ENCODE assay signal across 12 mouse cellular contexts in genomic region chr9:75033141-75033540, GRCm38 (mm10). TPM values are rescaled to one million over a fixed set of nuclear protein-coding genes. Genes with fewer than 3 reads are reported as not detected.
A peak's percentile ranks its signal among the peaks of the same experiment; 100 is the strongest.
DNase-seq lines count a peak whose midpoint lies in the region; ATAC-seq and TF ChIP-seq lines count a peak whose summit lies in the region.
"Had no signal": no experiment of that assay in that cellular context is flagged by ENCODE, and none has a peak within 500 bp of the region (broad histone marks: within the 10 kb centered on the region; RNA-seq: fewer than 3 reads in every experiment).

No protein-coding gene starts in this region.

- TF ChIP-seq POLR2A in MEL (IDR thresholded peaks at IDR 0.05; ENCODE audit: control insufficient read depth in 1 of 2, insufficient read depth in 1 of 2, low read depth in 1 of 2, low read length in 2 of 2, poor library complexity in 1 of 2), result no peak

- no peaks in the 10 kb centered on the region for H3K4me1 ChIP-seq in MEL (ENCODE audit: control insufficient read depth in 1 of 2, insufficient read depth in 2 of 2, low read length in 2 of 2)
- no peaks in the 10 kb centered on the region; the same call in 1 of the 2 replicates for H3K4me1 ChIP-seq in liver, postnatal 0 days (ENCODE audit: insufficient read depth)
- H3K4me1 ChIP-seq: hindbrain, embryonic 15.5 days had no signal

- H3K27me3 ChIP-seq in MEL (ENCODE audit: control insufficient read depth in 1 of 2, insufficient read depth in 2 of 2, low read length in 2 of 2), result no peaks in the 10 kb centered on the region
- no peaks in the 10 kb centered on the region for H3K27me3 ChIP-seq in liver, postnatal 0 days (ENCODE audit: insufficient read depth, low read length)
- H3K27me3 ChIP-seq: hindbrain, embryonic 15.5 days had no signal

- WGBS in liver, postnatal 0 days (ENCODE audit: insufficient replicate concordance), result 42% methylated on average over 7 of the region's 7 CpGs

- H3K27ac ChIP-seq in layer of hippocampus, adult 2 months, result no peak overlapping the region
- no peak overlapping the region for H3K27ac ChIP-seq in MEL (ENCODE audit: control insufficient read depth, low read depth, low read length)
- no peak overlapping the region for H3K27ac ChIP-seq in liver, postnatal 0 days (ENCODE audit: low read depth)
- H3K27ac ChIP-seq: forebrain, embryonic 10.5 days; hindbrain, embryonic 15.5 days had no signal

- ATAC-seq in liver, postnatal 0 days, result no peak

- H3K9me3 ChIP-seq in MEL (replicated peaks; ENCODE audit: insufficient read depth, low read length), result no peaks in the 10 kb centered on the region
- no peaks in the 10 kb centered on the region for H3K9me3 ChIP-seq in liver, postnatal 0 days (ENCODE audit: low read length)
- H3K9me3 ChIP-seq: forebrain, embryonic 10.5 days; hindbrain, embryonic 15.5 days had no signal

- H3K4me2 ChIP-seq in liver, postnatal 0 days (ENCODE audit: low read depth, low read length), result no peak overlapping the region
- H3K4me2 ChIP-seq: hindbrain, embryonic 15.5 days had no signal

- no peak for TF ChIP-seq EP300 in MEL (IDR thresholded peaks at IDR 0.05; ENCODE audit: low read depth in 1 of 2, low read length in 2 of 2)
- TF ChIP-seq EP300 in liver, postnatal 0 days (IDR thresholded peaks at IDR 0.05; ENCODE audit: low read depth), result no peak

- peak; percentile 37 for DNase-seq in embryo, embryonic 10.5 days (ENCODE audit: low spot score)
- no peak for DNase-seq in embryo, embryonic 10 days (ENCODE audit: low spot score)
- no peak for DNase-seq in layer of hippocampus, adult 2 months (ENCODE audit: low spot score in 2 of 2)
- no peak for DNase-seq in layer of hippocampus, adult 11-12 months (ENCODE audit: low spot score)
- DNase-seq in MEL (ENCODE audit: low read depth, low spot score), result peak; percentile 67
- no peak for DNase-seq in liver, postnatal 0 days
- DNase-seq in gastrocnemius, adult 8-10 months (ENCODE audit: low spot score in 2 of 2), result no peak
- DNase-seq in heart, adult 18-20 months, result no peak
- DNase-seq: adrenal gland, adult 2 months; cerebellum, adult 9-10 months had no signal

- H3K79me2 ChIP-seq in MEL (ENCODE audit: control insufficient read depth, insufficient read depth, low read length, poor library complexity), result peaks cover 5% of the 10 kb centered on the region

- TF ChIP-seq CTCF in layer of hippocampus, adult 2 months (conservative IDR thresholded peaks at IDR 0.05), result peak; percentile 80
- peak in 2 of 3 experiments; percentile 38 to 67; a peak in 4 of 6 replicates for TF ChIP-seq CTCF in MEL (IDR thresholded peaks at IDR 0.05 in 2 of 3, conservative IDR thresholded peaks at IDR 0.05 in 1 of 3; ENCODE audit: control insufficient read depth in 1 of 3, insufficient read depth in 1 of 3, low read depth in 2 of 3, low read length in 3 of 3, poor library complexity in 1 of 3, severe bottlenecking in 1 of 3)
- peak; percentile 53 for TF ChIP-seq CTCF in liver, postnatal 0 days (IDR thresholded peaks at IDR 0.05; ENCODE audit: low read depth)

- peak; percentile 50 for TF ChIP-seq RAD21 in MEL (IDR thresholded peaks at IDR 0.05; ENCODE audit: low read depth, low read length)

- H3K9ac ChIP-seq in MEL (ENCODE audit: control insufficient read depth, low read depth, low read length, poor library complexity, severe bottlenecking), result no peak overlapping the region
- H3K9ac ChIP-seq in liver, postnatal 0 days (replicated peaks), result no peak overlapping the region
- H3K9ac ChIP-seq: hindbrain, embryonic 15.5 days had no signal

- no peaks in the 10 kb centered on the region for H3K36me3 ChIP-seq in MEL (ENCODE audit: control insufficient read depth in 1 of 2, insufficient read depth in 2 of 2, low read length in 2 of 2)
- H3K36me3 ChIP-seq in liver, postnatal 0 days (replicated peaks; ENCODE audit: insufficient read depth, low read length), result peaks cover 14% of the 10 kb centered on the region
- H3K36me3 ChIP-seq: forebrain, embryonic 10.5 days had no signal

- no peak overlapping the region for H3K4me3 ChIP-seq in layer of hippocampus, adult 2 months
- no peak overlapping the region for H3K4me3 ChIP-seq in MEL (ENCODE audit: control insufficient read depth in 1 of 2, insufficient read depth in 1 of 2, low read depth in 2 of 2, low read length in 2 of 2)
- no peak overlapping the region for H3K4me3 ChIP-seq in liver, postnatal 0 days (ENCODE audit: low read depth, low read length)
- H3K4me3 ChIP-seq: forebrain, embryonic 10.5 days; hindbrain, embryonic 15.5 days had no signal

TF ChIP-seq in MEL, 35 proteins besides CTCF, POLR2A, EP300 and RAD21:
- TF ChIP-seq SIN3A (IDR thresholded peaks at IDR 0.05; ENCODE audit: low read length), result 0 out of 2 replicates have a peak, but pooled peaks have one; percentile 31
- no peak for TF ChIP-seq UBTF (IDR thresholded peaks at IDR 0.05; ENCODE audit: borderline replicate concordance, insufficient read depth, low read depth, low read length)
- TF ChIP-seq JUND (IDR thresholded peaks at IDR 0.05; ENCODE audit: low read depth, low read length), result no peak
- TF ChIP-seq ZNF384 (IDR thresholded peaks at IDR 0.05; ENCODE audit: low read depth, low read length), result peak; percentile 67
- no peak for TF ChIP-seq NRF1 (IDR thresholded peaks at IDR 0.05; ENCODE audit: insufficient read depth, low read depth, low read length, poor library complexity, severe bottlenecking)
- no peak for TF ChIP-seq RCOR1 (IDR thresholded peaks at IDR 0.05; ENCODE audit: low read depth, low read length)
- TF ChIP-seq ZC3H11A (IDR thresholded peaks at IDR 0.05; ENCODE audit: low read depth, low read length), result peak; percentile 34
- peak; percentile 75 for TF ChIP-seq SMC3 (IDR thresholded peaks at IDR 0.05; ENCODE audit: low read depth, low read length)
- TF ChIP-seq TBP (IDR thresholded peaks at IDR 0.05; ENCODE audit: low read depth, low read length), result no peak
- no peak for TF ChIP-seq NELFE (IDR thresholded peaks at IDR 0.05; ENCODE audit: low read depth, low read length)
- TF ChIP-seq KAT2A (conservative IDR thresholded peaks at IDR 0.05; ENCODE audit: low read depth, low read length), result no peak
- no peak for TF ChIP-seq BHLHE40 (IDR thresholded peaks at IDR 0.05; ENCODE audit: borderline replicate concordance, low read depth, low read length)
TF ChIP-seq in MEL: peak in this region for 4.

RNA-seq across cellular contexts. Expression of gene Arpp19, which starts 4.3 kb away (rescaled TPM):
- total RNA-seq in layer of hippocampus, adult 2 months (2021), result 100 to 1,000 TPM; 163 to 170 TPM
- total RNA-seq in MEL (2012; rRNA removed), result 220 and 237 TPM in 2 replicates
- polyA plus RNA-seq in MEL (2012; ENCODE audit: insufficient read depth in 1 of 2, insufficient read length in 2 of 2, low read depth in 1 of 2, low replicate concordance in 2 of 2, missing spikeins in 1 of 2), result 100 to 1,000 TPM in 1 of 2 experiments, not detected in 1; 230 TPM
- polyA plus RNA-seq in liver, postnatal 0 days (2015; fragmentation: Nextera tagmentation; extraction: Ambion mirVana), result 187 and 189 TPM in 2 replicates
- 100 to 1,000 TPM; 114 to 163 (median 138) TPM for total RNA-seq in gastrocnemius, adult 8-10 months (2022)
- total RNA-seq in heart, adult 18-20 months (2021), result 100 to 1,000 TPM; 180 to 203 TPM

RNA-seq across cellular contexts. Expression of gene Myo5a, which starts 37.7 kb away (rescaled TPM):
- total RNA-seq in layer of hippocampus, adult 2 months (2021), result 100 to 1,000 TPM; 201 to 210 TPM
- 18.9 and 19.8 TPM in 2 replicates for total RNA-seq in MEL (2012; rRNA removed)
- 100 to 1,000 TPM in 1 of 2 experiments, 10 to 100 TPM in 1; 49.0 to 208 TPM for polyA plus RNA-seq in MEL (2012; ENCODE audit: insufficient read depth in 1 of 2, insufficient read length in 2 of 2, low read depth in 1 of 2, low replicate concordance in 2 of 2, missing spikeins in 1 of 2)
- 1.2 and 1.3 TPM in 2 replicates for polyA plus RNA-seq in liver, postnatal 0 days (2015; fragmentation: Nextera tagmentation; extraction: Ambion mirVana)
- 10 to 100 TPM; 10.6 to 14.9 (median 13.0) TPM for total RNA-seq in gastrocnemius, adult 8-10 months (2022)
- 10 to 100 TPM in 1 of 2 experiments, 1 to 10 TPM in 1; 8.7 to 12.2 TPM for total RNA-seq in heart, adult 18-20 months (2021)

Comparison
In these comparisons a context has a peak if more than half of its experiments do, and no peak if none do; other contexts are left out.
1. DNase-seq: peak in embryo, embryonic 10.5 days (single experiment) and MEL (single experiment); none in embryo, embryonic 10 days (single experiment), layer of hippocampus, adult 2 months (0 of 2), layer of hippocampus, adult 11-12 months (single experiment), liver, postnatal 0 days (single experiment), gastrocnemius, adult 8-10 months (0 of 2) and heart, adult 18-20 months (0 of 2).
2. Peak in every context shown above with its lines, with median percentiles within 50 percentile points of each other: CTCF ChIP-seq.